In genomic region chr17:46030731-46031620, GRCm38 (mm10) we compare ENCODE assay signal across 8 mouse cellular contexts. TPM values are rescaled to one million over a fixed set of nuclear protein-coding genes. Genes with fewer than 3 reads are reported as not detected.
DNase-seq lines count a peak whose midpoint lies in the region; ATAC-seq and TF ChIP-seq lines count a peak whose summit lies in the region.

No protein-coding gene starts in this region.

- H3K36me3 ChIP-seq in CH12.LX (replicated peaks in 1 of 2; ENCODE audit: control insufficient read depth in 1 of 2, insufficient read depth in 1 of 2, low read length in 1 of 2), result peaks cover 5 to 21% of the 10 kb centered on the region in 2 experiments
- 0 out of 2 replicates have a peak, but pooled peaks cover under 1% of the 10 kb centered on the region for H3K36me3 ChIP-seq in forebrain, embryonic 12.5 days (replicated peaks)
- 0 out of 2 replicates have a peak, but pooled peaks cover under 1% of the 10 kb centered on the region for H3K36me3 ChIP-seq in heart, postnatal 0 days (replicated peaks; ENCODE audit: control insufficient read depth, insufficient read depth, low read length)

- no peak for TF ChIP-seq EP300 in CH12.LX (IDR thresholded peaks at IDR 0.05; ENCODE audit: low read length)
- TF ChIP-seq EP300 in heart, postnatal 0 days (IDR thresholded peaks at IDR 0.05; ENCODE audit: low read depth), result no peak; the same call in 1 of the 2 replicates

- peaks cover 30% of the 10 kb centered on the region for H3K79me2 ChIP-seq in CH12.LX (replicated peaks; ENCODE audit: control insufficient read depth, extremely low read depth, insufficient read depth, poor library complexity, severe bottlenecking)

- peak; percentile 49 for ATAC-seq in forebrain, embryonic 12.5 days (ENCODE audit: low FRiP score)
- peak; percentile 46 for ATAC-seq in heart, postnatal 0 days (ENCODE audit: insufficient read depth, low read depth)

- in situ Hi-C loops in CH12.LX (cut with MboI; ENCODE audit: low pct_ligation_motif_present, low pct_unique_long_range_greater_than_20kb, low sequenced_read_pairs), result loop anchor here (5.0 to 10.0 kb wide), 3 partner anchors 104 to 294 kb away; no protein-coding TSS in a partner anchor

- H3K4me1 ChIP-seq in CH12.LX (ENCODE audit: control insufficient read depth in 1 of 2, insufficient read depth in 2 of 2), result peaks cover 8 to 65% of the 10 kb centered on the region in 2 experiments
- H3K4me1 ChIP-seq in brown adipose tissue, adult 24 weeks (ENCODE audit: control insufficient read depth, insufficient read depth, insufficient read length, low read length), result no peaks in the 10 kb centered on the region; the same call in 1 of the 2 replicates
- H3K4me1 ChIP-seq in forebrain, embryonic 12.5 days, result peaks cover 53% of the 10 kb centered on the region
- peaks cover 42% of the 10 kb centered on the region for H3K4me1 ChIP-seq in heart, postnatal 0 days (ENCODE audit: control insufficient read depth, insufficient read depth)
- peaks cover 5% of the 10 kb centered on the region; the same call in 1 of the 2 replicates for H3K4me1 ChIP-seq in lung, adult 2 months (ENCODE audit: control insufficient read depth, insufficient read depth, low read length)

- under 1% methylated on average over 86 of the region's 92 CpGs for WGBS in forebrain, embryonic 12.5 days
- WGBS in heart, postnatal 0 days, result under 1% methylated on average over 79 of the region's 92 CpGs
- 1% methylated on average over 92 of the region's 92 CpGs for WGBS in lung, adult 2 months

- no peak for TF ChIP-seq CTCF in CH12.LX (conservative IDR thresholded peaks at IDR 0.05 in 1 of 2, IDR thresholded peaks at IDR 0.05 in 1 of 2; ENCODE audit: low read depth in 2 of 2, low read length in 2 of 2)
- no peak for TF ChIP-seq CTCF in heart, postnatal 0 days (IDR thresholded peaks at IDR 0.05; ENCODE audit: low read depth)
- no peak for TF ChIP-seq CTCF in lung, adult 2 months (IDR thresholded peaks at IDR 0.05; ENCODE audit: insufficient read depth, low read length)

- peaks cover 12% of the 10 kb centered on the region for H3K27me3 ChIP-seq in CH12.LX (replicated peaks)
- peaks cover 4% of the 10 kb centered on the region; the same call in 1 of the 2 replicates for H3K27me3 ChIP-seq in forebrain, embryonic 12.5 days
- H3K27me3 ChIP-seq in heart, postnatal 0 days (ENCODE audit: control insufficient read depth, insufficient read depth, low read length), result no peaks in the 10 kb centered on the region

- peak; percentile 45 for DNase-seq in CH12.LX (ENCODE audit: extremely low read depth)
- DNase-seq in heart, postnatal 0 days (ENCODE audit: low spot score), result peak; percentile 81
- peak; percentile 39 to 53 for DNase-seq in layer of hippocampus, adult 18-20 months (ENCODE audit: low spot score in 2 of 2)
- DNase-seq in lung, adult 2 months, result peak; percentile 73
- DNase-seq in ovary, postnatal 10 days (ENCODE audit: low spot score), result peak; percentile 50
- DNase-seq in thymus, postnatal 36 days, result peak; percentile 37 to 63

- peak overlapping the region; percentile 100 for H3K9ac ChIP-seq in CH12.LX (ENCODE audit: insufficient read depth, low read depth)
- peak overlapping the region; percentile 94 for H3K9ac ChIP-seq in forebrain, embryonic 12.5 days
- peak overlapping the region; percentile 97 for H3K9ac ChIP-seq in heart, postnatal 0 days (replicated peaks; ENCODE audit: low read depth, low read length)

- TF ChIP-seq RAD21 in CH12.LX (IDR thresholded peaks at IDR 0.05; ENCODE audit: low read depth, low read length), result no peak

- peak overlapping the region; percentile 37 for H3K27ac ChIP-seq in CH12.LX (ENCODE audit: insufficient read depth, low read depth)
- H3K27ac ChIP-seq in brown adipose tissue, adult 24 weeks (replicated peaks; ENCODE audit: low read depth, low read length), result peak overlapping the region; percentile 93
- H3K27ac ChIP-seq in forebrain, embryonic 12.5 days, result peak overlapping the region; percentile 92
- H3K27ac ChIP-seq in heart, postnatal 0 days (ENCODE audit: low read depth), result peak overlapping the region; percentile 99

- peak; percentile 52; the same call in 1 of the 2 replicates for TF ChIP-seq POLR2A in CH12.LX (IDR thresholded peaks at IDR 0.05; ENCODE audit: low read depth, low read length)
- 0 out of 2 replicates have a peak, but pooled peaks have one; percentile 33 for TF ChIP-seq POLR2A in lung, adult 2 months (IDR thresholded peaks at IDR 0.05; ENCODE audit: borderline replicate concordance, extremely low read depth, low read depth, low read length)

- no peaks in the 10 kb centered on the region for H3K9me3 ChIP-seq in CH12.LX (replicated peaks; ENCODE audit: low read length)
- H3K9me3 ChIP-seq in forebrain, embryonic 12.5 days, result no peaks in the 10 kb centered on the region
- H3K9me3 ChIP-seq in heart, postnatal 0 days (replicated peaks; ENCODE audit: control insufficient read depth, low read length), result no peaks in the 10 kb centered on the region

- peak overlapping the region; percentile 99 for H3K4me2 ChIP-seq in CH12.LX (ENCODE audit: insufficient read depth, low read depth, poor library complexity, severe bottlenecking)
- peak overlapping the region; percentile 86 for H3K4me2 ChIP-seq in forebrain, embryonic 12.5 days
- peak overlapping the region; percentile 87 for H3K4me2 ChIP-seq in heart, postnatal 0 days (ENCODE audit: low read depth, low read length)

- dilution Hi-C loops in CH12.LX (cut with MboI; ENCODE audit: extremely low pct_ligation_motif_present, extremely low pct_unique_long_range_greater_than_20kb, low sequenced_read_pairs), result no loop called here

- H3K4me3 ChIP-seq in CH12.LX (replicated peaks in 1 of 3; ENCODE audit: low read depth in 2 of 3, low read length in 2 of 3, poor library complexity in 1 of 3), result peak overlapping the region; percentile 92 to 97 (median 96)
- peak overlapping the region; percentile 96 for H3K4me3 ChIP-seq in brown adipose tissue, adult 24 weeks (ENCODE audit: insufficient read depth, low read depth, low read length)
- peak overlapping the region; percentile 88 for H3K4me3 ChIP-seq in forebrain, embryonic 12.5 days (replicated peaks)
- H3K4me3 ChIP-seq in heart, postnatal 0 days (ENCODE audit: low read depth, low read length), result peak overlapping the region; percentile 88
- peak overlapping the region; percentile 91 for H3K4me3 ChIP-seq in lung, adult 2 months (replicated peaks; ENCODE audit: extremely low read depth, low read depth, low read length)

TF ChIP-seq in CH12.LX, 34 proteins besides CTCF, POLR2A, EP300 and RAD21:
- no peak for TF ChIP-seq MYC (IDR thresholded peaks at IDR 0.05; ENCODE audit: low read depth, low read length)
- no peak; the same call in 1 of the 2 replicates for TF ChIP-seq HCFC1 (IDR thresholded peaks at IDR 0.05; ENCODE audit: low read depth, low read length)
- 0 out of 2 replicates have a peak, but pooled peaks have one; percentile 41 for TF ChIP-seq ZMIZ1 (IDR thresholded peaks at IDR 0.05; ENCODE audit: low read depth, low read length)
- TF ChIP-seq NRF1 (IDR thresholded peaks at IDR 0.05; ENCODE audit: low read depth, low read length), result no peak
- TF ChIP-seq RCOR1 (conservative IDR thresholded peaks at IDR 0.05; ENCODE audit: low read depth, low read length), result no peak
- no peak for TF ChIP-seq ZC3H11A (IDR thresholded peaks at IDR 0.05; ENCODE audit: low read depth, low read length)
- TF ChIP-seq TCF12 (IDR thresholded peaks at IDR 0.05; ENCODE audit: low read depth, low read length), result no peak; the same call in 1 of the 2 replicates
- TF ChIP-seq ZNF384 (IDR thresholded peaks at IDR 0.05; ENCODE audit: low read depth, low read length), result no peak
- TF ChIP-seq BHLHE40 (IDR thresholded peaks at IDR 0.05; ENCODE audit: low read depth, low read length), result 0 out of 2 replicates have a peak, but pooled peaks have one; percentile 27
- no peak for TF ChIP-seq ELF1 (IDR thresholded peaks at IDR 0.05; ENCODE audit: low read depth, low read length)
- TF ChIP-seq MAX (IDR thresholded peaks at IDR 0.05; ENCODE audit: low read length), result no peak; the same call in 1 of the 2 replicates
- no peak for TF ChIP-seq PAX5 (IDR thresholded peaks at IDR 0.05; ENCODE audit: low read length)
- no peak for TF ChIP-seq SMC3 (IDR thresholded peaks at IDR 0.05; ENCODE audit: low read depth, low read length)
- no peak for TF ChIP-seq TBP (conservative IDR thresholded peaks at IDR 0.05; ENCODE audit: low read depth, low read length)
- TF ChIP-seq ETS1 (conservative IDR thresholded peaks at IDR 0.05; ENCODE audit: low read depth, low read length), result no peak
- no peak for TF ChIP-seq MXI1 (IDR thresholded peaks at IDR 0.05; ENCODE audit: low read depth, low read length)
- no peak for TF ChIP-seq GABPA (IDR thresholded peaks at IDR 0.05; ENCODE audit: insufficient replicate concordance, low read depth, low read length)
- TF ChIP-seq E2F4 (IDR thresholded peaks at IDR 0.05; ENCODE audit: insufficient replicate concordance, low read depth, low read length), result no peak
- no peak for TF ChIP-seq USF1 (IDR thresholded peaks at IDR 0.05; ENCODE audit: low read depth, low read length)
- peak; percentile 96; the same call in 1 of the 2 replicates for TF ChIP-seq UBTF (IDR thresholded peaks at IDR 0.05; ENCODE audit: low read depth, low read length)
- TF ChIP-seq KAT2A (IDR thresholded peaks at IDR 0.05; ENCODE audit: insufficient replicate concordance, low read length), result no peak
- no peak for TF ChIP-seq JUND (conservative IDR thresholded peaks at IDR 0.05; ENCODE audit: low read depth, low read length)
- TF ChIP-seq USF2 (conservative IDR thresholded peaks at IDR 0.05; ENCODE audit: low read depth, low read length), result no peak
- no peak; the same call in 1 of the 2 replicates for TF ChIP-seq MAZ (IDR thresholded peaks at IDR 0.05; ENCODE audit: low read depth, low read length)
- TF ChIP-seq CHD1 (IDR thresholded peaks at IDR 0.05; ENCODE audit: low read depth, low read length), result peak; percentile 49; the same call in 1 of the 2 replicates
- no peak; the same call in 1 of the 2 replicates for TF ChIP-seq SIN3A (IDR thresholded peaks at IDR 0.05; ENCODE audit: low read length)
- no peak for TF ChIP-seq ZKSCAN1 (IDR thresholded peaks at IDR 0.05; ENCODE audit: borderline replicate concordance, low read depth, low read length)

RNA-seq across cellular contexts. Expression of gene Vegfa, which starts 1.2 kb away (rescaled TPM):
- total RNA-seq in CH12.LX (2012; rRNA removed) (21.5 and 50.0 TPM in 2 replicates), CH12.LX (2014; rRNA removed) (15.5 and 17.2 TPM in 2 replicates)
- polyA plus RNA-seq in CH12.LX (2012; ENCODE audit: insufficient read length, low read depth), result 15.3 and 16.5 TPM in 2 replicates
- 189 and 214 TPM in 2 replicates for polyA plus RNA-seq in brown adipose tissue, adult 24 weeks (2012; ENCODE audit: insufficient read depth, insufficient read length, missing spikeins)
- polyA plus RNA-seq in forebrain, embryonic 12.5 days (2016; fragmentation: Nextera tagmentation; extraction: Ambion mirVana), result 4.1 TPM in 2 replicates
- 122 and 224 TPM in 2 replicates for total RNA-seq in heart, postnatal 0 days (2014; rRNA removed; ENCODE audit: low replicate concordance)
- 5.0 and 5.2 TPM in 2 replicates for polyA plus RNA-seq in heart, postnatal 0 days (2015; fragmentation: Nextera tagmentation; extraction: Ambion mirVana)
- total RNA-seq in layer of hippocampus, adult 18-20 months (2021), result 10 to 100 TPM; 61.8 to 68.9 TPM
- polyA plus RNA-seq in lung, adult 2 months (2012; rRNA removed), result 1,228 and 1,453 TPM in 2 replicates

Comparison
In these comparisons a context has a peak if more than half of its experiments do, and no peak if none do; other contexts are left out.
1. Peak in every context shown above with its lines: DNase-seq, ATAC-seq, H3K4me3 ChIP-seq and H3K27ac ChIP-seq.
2. H3K27ac ChIP-seq: peak in every context shown above with its lines; median percentile 99 in heart, postnatal 0 days; 93 in brown adipose tissue, adult 24 weeks; 92 in forebrain, embryonic 12.5 days; 37 in CH12.LX.
3. RNA of gene Vegfa, which starts 1.2 kb away (polyA plus RNA-seq): 1,228 to 1,453 TPM in lung, adult 2 months and 189 to 214 TPM in brown adipose tissue, adult 24 weeks; 15.3 to 16.5 TPM in CH12.LX, 5.0 to 5.2 TPM in heart, postnatal 0 days and 4.1 TPM in forebrain, embryonic 12.5 days; every median in the first group is over 10 times any median in the second.